Mouse (Mus musculus) CD4-positive helper T cell, adult 2 months (primary cell): ENCODE data around the gene Tekt2.

ENCODE experiments used
- DNase-seq: peaks from one replicate; pipeline ENCODE4 v3.0.0-alpha.2; 2012; ENCODE audit warnings: low read depth, missing footprints, low spot score

Gene Tekt2

DNA sequence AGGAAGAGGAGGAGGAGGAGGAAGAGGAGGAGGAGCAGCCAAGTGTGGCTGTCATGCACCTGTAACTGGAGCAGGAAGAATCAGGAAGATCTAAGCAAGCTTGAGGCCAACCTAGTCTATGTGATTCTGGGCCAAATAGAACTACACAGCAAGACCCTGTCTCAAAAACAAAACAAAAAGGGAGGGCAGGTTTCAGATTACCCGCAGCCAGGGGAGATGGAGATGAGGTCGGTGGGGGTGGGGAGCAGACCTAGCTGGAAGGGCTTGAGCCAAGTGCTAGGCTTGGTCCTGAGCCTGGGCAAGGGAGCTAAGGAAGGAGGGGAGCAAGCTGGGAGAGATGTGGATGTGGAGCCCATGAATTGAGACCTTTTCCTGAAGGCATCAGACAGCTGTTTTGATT lies 18.7 kb downstream of the Tekt2 start:
- DNase-seq: no peak

DNA sequence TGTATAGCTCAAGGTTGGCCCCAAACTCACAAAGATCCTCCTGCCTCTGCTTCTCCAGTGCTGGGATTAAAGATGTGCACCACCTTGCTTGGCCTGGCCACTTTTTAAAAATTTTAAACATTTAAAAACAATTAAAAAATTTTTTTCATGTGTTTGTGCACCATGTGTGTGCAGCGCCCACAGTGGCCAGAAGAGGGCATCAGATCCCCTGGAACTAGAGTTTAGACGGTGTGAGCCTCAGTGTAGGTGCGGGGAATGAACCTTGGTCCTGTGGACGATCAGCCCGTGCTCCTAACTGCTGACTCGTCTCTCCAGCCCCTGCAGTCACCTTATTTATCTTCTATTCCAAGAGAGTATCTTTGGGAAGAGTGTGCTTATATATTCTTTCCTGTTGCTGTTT lies 19.4 kb downstream of the Tekt2 start:
- no peak for DNase-seq

DNA sequence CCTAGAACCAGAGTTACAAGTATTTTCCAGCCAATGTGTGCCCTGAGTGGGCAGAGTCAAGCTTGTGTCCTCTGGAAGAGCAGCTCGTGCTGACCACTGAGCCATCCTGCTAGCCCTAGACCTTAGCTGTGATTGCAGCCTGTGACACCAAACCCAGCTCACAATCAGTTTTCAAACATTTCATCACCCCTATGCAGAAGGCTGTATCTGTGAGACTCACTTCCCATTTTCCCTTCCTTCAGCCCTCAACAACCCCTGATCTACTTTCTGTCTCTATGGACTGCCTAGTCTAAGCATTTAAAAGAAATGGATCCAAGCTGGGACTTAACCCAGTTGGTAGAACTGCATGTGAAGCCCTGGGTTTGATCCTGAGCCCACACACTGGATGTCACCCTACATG lies 20.1 kb downstream of the Tekt2 start:
- no peak for DNase-seq

DNA sequence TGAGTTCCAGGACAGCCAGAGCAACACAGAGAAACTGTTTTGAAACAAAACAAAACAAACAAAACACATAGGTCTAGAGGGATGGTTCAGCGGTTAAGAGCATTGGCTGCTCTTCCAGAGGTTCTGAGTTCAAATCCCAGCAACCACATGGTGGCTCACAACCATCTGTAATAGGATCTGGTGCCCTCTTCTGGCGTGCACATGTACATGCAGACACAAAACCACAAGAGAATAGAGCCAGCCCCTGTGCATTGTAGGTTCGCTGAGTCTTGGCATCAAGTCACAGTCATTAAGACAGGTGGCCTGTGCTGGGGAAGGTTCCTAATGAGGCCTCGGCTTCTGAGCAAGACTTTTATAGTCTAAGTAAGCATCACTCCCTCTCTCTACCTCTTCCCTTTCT lies 21.6 kb downstream of the Tekt2 start:
- no peak for DNase-seq

DNA sequence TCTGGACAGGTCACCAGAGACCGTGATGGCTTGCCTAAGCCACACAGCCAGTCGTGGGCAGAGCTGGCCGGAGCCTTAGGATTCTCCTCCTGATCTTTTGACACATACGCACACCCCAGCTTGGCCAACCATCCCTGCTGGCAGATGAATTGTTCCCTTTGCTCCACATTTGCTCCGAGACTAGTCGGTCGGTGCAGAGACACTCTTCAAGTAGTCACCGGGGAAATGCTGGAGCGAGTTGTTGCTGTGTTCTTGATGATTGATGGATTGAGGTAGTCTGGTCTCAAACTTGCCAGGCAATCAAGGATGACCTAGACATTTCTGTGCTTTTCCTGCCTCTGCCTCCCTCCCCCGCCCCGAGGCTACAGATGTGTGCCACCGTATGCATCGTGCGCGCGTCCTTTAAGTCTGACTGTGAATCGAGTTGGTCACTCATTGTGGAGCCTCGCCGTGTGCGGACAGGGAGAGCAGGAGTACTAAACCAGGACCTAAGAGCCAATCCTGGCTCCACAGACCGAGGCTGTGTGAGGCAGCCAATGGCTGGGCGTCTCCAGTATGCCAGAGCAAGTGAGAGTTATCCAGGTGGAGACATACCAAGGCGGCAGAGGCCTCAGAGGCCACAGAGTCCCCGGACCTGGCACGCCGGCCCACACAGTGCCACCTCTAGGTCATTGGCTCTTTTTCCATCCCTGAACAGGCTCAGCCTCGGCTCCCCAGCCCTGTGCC lies 23.7 kb downstream of the Tekt2 start:
- DNase-seq: no peak

DNA sequence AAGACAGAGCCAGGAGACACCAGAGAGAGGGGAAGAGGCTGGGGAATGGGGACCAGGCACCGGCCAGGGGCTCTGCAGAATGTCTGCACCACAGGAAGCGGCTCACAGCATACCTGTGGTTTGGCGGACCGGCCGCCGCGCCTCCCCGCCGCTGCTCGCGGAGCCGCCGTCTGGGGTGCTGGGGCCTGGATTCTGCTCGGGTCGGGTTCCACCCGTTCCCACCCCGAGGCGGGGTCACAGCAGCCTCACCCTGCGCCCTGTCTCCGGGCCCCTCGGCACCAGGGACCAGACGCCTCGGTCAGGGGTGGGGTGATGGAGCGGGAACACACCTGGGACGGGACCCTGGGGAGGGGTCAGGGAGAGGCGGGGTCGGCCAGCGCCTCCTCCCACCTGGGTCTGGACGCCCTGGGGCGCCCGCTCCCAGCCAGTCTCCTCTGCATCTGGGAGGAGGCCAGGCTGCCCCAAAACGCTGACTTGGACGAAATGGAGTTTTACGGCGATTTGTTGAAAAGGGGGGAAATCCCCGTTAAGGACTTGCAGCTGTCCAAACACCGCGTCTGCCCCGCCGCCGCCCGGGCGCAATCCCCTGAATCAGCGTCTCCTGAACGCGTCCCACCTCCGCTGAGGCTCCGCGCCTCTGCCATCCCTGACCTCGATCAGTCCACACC lies 24.4 kb downstream of the Tekt2 start:
- peak; percentile 49 for DNase-seq

DNA sequence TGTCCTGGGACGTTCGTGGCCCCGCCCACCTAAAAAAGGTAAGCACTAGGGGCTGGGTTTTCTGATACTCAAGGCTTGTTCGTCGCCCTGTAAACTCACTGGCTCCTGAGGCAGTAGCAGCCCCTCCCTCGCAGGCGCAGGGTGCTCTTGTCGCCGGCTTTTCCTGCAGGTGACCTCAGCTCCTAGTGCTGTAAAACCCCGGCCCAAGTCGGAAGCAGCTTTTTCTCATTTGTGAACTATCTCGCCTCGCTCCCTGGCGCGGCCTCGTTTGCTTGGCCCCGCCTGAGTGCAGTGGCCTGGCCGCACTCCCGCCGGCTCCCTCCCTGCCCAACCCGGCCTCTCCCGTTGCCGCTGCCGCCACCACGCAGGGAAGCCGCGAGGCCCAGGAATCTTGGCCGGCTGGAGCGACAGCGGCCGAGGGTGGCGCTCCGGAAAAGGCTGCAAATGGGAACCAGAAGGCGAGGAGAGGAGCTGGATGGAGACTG lies 28.8 kb downstream of the Tekt2 start:
- peak; percentile 42 for DNase-seq

DNA sequence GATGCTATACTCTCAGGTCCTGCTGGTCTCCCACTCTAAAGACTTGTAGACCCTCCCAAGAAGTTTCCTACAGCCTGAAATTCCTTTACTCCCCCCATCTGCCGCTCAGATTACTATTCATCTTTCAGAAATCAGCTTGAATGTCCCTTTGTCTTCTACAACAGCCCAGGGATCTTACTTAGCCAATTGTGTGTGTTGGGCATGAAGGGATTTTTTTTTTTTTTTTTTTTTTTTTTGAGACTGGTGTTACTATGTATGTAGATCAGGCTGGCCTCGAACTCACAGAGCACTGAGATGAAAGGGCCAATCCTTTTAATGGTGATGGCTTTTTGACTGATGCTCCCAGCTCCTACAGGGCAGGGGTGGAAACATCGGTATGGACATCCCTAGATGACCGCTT lies 29.6 kb downstream of the Tekt2 start:
- no peak for DNase-seq

DNA sequence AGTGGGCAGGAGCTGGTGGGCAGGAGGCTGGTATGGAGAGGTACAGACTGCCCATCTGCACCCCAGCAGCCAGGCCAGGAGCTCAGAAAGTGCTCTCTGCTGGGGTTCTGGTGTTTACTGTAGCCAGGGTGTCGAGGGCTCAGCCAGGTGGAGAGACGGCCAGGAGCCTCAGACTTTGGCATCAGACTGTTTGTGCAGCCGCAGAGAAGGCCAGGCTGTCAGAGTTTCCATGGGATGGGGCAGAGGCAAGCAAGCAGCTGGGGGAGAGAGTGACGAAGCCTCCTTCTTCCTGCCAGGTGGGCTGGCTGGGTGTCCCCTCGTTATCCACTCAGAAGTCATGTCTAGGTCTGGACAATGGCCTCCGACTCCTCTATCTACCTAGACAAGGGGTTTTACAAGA lies 30.3 kb downstream of the Tekt2 start:
- no peak for DNase-seq

DNA sequence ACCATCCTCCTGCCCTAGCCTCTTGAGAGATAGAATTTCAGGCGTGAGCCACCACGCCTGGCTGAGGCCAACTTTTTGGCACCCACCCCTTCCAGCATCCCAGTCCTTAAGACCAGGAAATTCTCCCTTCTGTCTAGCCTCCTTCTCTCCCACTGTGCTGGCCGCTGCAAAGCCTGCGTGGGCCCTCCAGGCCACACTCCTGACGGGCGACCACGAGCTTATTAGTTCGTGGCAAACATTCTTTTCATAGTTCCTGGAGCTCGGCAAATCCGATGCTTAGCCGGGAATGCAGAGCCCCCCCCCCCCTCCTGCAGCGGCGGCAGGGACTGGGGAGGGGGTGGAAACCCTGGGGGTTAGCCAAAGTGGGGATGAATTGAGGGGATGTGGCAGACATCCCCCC lies 34.3 kb downstream of the Tekt2 start:
- no peak for DNase-seq

DNA sequence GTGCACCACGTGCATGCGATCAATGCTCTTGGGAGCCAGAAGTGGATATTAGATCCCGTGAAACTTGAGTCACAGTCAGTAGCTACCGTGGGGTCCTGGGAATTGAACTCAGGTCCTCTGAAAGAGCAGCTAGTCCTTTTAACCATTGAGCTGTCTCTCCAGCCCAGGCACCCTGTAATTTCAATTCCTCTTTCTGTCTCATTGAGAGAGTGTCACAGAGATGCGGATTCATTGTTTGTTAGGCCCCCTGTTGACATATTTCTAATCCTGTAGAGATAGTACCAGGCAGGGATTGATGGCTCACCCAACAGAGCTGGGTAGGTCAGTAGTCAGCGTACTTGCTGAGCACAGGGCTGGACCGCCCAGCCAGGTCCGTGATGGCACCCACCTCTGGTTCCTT lies 35.2 kb downstream of the Tekt2 start:
- DNase-seq: no peak

DNA sequence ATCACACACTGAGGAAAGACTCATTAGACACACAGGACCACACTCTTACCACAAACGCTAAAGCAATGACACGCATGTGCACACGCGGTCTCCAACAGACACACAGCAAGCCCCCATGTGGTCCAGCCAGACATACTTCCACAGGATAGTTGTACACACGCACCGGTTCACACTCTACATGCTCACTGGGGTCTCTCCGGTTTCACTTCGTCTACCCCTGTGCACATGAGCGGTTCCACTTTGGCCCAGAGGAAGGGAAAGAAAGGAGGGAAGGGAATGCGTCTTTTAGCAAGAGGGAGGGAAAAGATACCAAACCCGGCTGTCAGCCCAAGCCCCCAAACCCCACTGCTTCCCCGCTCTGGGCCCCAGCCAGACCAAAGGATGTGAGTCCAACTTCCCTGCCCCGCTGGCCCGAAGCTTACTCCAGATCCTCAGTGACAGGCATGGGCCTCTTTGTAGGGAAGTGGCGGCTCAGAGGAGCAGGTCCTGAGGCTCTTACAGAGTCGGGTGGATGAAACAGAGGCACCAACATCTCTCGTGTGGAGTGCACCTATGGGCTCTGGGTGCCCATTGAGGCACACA lies 37.3 kb downstream of the Tekt2 start:
- no peak for DNase-seq

DNA sequence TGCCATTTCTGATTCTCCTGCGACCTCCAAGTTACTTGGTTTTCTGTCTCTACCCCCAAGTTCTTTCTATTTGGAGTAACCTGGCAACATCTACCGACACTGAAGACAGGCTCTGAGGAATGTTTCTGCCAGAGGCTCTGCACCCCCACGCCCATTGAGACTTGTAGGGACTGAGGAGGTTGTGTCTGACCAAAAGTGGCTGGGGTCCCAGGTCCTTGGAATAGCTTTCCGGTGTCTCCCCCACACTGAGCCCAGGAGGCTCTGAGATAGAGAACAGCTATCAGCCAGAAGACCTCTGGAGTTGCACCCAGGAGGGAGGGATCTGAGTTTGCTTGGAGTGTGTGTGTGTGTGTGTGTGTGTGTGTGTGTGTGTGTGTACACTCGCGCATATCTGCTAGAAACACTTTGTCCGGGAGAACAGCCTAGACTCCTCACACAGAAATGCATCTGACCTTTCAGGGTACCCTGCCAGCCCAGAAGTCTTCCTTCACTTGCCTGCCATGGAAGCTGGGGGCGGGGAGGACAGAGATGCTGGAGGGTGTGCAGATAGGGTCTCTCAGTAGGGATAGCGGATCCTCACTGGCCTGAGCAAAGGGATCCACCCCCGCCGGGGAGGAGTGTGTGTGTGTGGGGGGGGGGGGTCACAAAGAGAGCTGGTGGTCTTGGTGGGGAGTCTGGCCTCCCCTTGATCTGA lies 38.0 kb downstream of the Tekt2 start:
- no peak for DNase-seq

DNA sequence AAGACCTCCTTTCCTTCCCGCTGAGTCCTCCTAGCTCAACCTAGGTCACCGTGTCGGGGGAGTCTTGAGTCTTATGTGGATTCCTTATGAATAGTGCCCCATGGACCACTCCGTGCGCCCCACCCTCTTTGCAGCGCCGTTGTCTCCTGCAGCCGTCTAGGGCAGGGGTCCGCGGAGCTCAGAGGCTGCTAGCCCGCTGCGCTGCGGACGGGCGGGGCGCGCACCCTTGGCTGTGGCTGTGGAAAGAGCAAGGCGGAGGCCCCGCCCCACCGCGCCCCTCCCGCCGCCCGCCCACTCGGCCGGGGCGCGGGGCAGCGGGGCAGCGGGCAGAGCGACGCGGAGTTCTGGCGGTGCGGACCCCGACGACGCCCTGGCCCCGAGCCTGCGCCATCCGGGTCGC lies 39.0 kb downstream of the Tekt2 start, which contains the start of gene Col8a2:
Col8a2 (plus strand) TSS at position 302 of the 400 bp plus-strand sequence.
- no peak for DNase-seq

DNA sequence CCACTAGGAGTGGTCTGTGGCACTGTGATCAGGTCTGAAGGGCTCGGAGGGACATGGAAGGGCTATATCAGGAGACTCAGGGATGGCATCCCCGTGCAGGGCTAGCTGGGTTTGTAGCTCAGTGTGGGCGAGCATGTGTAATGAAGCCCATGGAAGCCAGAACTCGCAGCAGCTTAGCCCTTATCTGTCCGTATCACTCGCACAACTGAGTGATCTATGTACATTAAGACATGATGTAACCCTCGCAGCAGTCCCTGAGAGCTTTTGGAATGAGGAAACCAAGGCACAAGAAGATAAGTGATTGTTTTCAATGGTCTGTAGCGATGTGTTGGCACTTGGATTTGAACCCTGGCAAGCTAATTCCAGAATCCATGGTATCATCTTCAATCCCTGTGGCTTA lies 41.9 kb downstream of the Tekt2 start:
- DNase-seq: no peak

DNA sequence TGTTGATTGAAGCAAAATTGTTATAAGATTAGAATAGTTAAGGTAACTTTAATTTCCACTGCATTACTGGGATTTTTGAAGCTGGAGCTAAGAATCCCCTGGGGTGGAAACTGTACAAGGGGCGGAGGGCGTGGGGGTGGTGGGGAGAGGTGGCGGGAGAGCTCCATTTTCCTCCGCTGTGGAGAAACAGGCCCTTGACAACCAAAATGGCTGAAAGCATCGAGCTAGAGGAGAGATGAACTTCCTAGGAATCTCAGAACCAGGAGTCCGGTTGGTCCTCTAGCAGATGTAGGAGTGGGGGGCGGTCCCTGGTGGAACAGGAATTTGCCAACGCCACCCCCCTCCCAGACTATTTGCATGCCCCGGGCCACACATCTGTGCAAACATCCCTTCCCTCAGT lies 43.8 kb downstream of the Tekt2 start:
- no peak for DNase-seq

DNA sequence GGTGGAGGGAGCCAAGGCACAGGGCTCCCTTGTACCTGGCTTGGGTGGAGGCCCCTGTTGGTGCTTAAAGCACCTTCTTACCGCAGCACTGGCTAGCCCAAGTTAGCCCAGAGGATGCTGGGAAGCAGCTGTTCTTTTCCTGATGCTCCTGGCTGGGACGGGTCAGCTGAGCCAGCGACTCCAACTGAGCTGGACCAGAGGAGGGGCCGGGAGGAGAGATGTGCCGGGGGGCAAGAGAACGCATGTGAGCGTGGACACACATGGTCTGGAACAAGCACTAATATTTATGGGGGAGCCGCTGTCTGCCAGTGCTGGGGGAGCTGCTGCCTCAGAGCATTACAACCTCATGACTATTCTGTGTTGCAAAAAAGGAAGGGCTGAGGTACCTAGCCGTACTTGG lies 46.5 kb downstream of the Tekt2 start:
- DNase-seq: no peak

DNA sequence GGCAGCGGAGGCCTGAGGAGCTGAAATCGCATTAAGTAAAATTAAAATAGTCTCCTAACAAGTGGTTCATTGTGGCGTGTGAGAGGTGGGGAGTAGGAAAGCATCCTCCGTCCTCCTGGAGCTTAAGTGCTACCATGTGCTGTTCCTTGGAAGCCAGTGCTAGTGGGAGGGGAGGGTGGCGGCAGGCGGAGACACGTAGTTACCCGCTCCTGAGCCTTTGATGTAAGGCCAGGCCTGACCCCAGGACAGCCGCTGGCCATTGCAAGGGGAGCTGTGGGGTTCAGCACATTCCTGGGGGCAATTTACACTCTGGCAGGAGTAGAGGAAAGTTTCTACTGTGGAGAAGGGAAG lies 46.9 kb downstream of the Tekt2 start:
- DNase-seq: no peak

DNA sequence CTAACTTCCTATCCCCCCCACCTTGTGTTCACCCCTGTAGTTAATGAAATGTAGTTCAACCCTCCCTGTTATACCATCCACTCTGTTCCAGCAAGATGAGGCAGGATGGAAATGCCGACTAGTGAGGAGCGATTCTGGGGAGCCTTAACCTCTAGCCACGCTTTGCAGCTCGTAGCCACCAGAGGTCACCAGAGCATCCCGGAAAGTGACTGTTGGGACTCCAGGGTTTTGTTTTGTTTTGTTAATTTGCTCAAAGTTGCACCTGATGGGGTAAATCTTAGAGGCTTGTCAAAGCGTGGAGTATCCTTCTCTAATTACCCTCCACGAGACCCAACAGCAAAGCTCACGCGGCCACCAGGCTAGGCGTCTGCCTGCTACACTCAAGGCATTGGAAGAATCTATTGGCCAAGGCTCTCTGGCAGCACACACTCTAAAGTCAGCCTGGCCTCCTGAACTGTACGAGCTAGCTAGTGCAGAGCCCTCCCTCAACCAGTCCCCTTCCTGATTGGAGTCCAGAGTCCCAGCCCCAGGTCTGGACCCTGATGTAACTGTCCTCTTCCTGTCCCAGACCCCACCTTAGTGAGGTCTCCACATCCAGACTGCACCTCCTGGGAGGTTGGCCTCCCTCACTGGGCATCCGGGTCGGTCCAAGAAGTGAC lies 47.5 kb downstream of the Tekt2 start:
- DNase-seq: peak; percentile 66

DNA sequence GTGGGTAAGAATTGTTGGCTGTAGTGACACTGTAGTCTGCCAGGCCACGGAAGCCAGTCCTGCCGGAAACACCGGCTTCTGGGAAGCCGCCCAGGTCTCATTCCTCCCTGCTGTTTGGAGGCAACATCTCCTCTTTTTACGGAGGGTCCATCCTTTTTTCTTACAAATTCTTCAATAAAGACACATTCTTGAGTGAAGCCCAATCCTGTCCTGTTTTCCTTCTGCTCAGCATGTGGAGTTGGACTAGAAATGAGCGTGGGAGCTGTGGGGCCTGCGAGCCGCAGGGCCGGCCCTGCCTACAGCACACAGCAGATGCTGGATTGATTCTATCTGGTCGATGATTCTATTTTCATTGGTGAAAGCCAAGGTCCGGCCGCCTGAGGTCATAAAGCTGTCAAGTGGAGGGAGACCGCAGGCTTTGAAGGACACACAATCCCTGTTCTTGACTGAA lies 49.8 kb downstream of the Tekt2 start:
- DNase-seq: no peak

DNA sequence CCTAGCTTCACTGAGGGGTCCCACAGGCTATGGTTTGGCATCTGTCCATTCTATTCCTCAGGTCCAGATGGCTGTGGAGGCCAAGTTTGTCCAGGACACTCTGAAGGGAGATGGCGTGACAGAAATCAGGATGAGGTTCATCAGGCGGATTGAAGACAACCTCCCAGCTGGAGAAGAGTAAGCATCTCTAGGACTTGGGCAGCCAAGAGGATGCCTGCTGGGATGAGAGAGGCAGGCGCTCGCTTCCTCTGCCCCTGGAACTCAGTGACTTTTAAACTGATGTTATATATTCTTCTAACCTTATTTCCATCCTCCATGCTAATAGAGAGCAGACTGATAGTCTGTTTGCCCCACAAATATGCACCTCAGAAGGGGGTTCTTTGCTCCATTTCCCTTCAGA lies 50.4 kb downstream of the Tekt2 start:
- DNase-seq: no peak

DNA sequence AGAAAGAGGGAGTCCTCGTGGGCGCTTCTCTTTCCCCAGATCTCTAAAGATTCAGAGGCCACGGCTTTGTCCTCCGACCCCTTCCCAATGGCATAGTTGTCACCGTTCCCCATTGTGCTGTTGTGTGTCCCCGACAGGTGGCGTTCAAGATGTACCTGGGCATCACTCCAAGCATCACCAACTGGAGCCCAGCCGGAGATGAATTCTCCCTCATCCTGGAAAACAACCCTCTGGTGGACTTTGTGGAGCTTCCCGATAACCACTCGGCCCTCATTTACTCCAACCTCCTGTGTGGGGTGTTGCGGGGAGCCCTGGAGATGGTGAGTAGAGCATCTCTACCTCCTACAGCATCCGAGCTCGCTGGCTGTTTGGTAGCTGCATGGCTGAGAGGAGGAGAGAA lies 51.7 kb downstream of the Tekt2 start:
- DNase-seq: no peak
